Mouse (Mus musculus) hindbrain, embryonic 13.5 days (tissue): ENCODE data around the gene Gm47996. TPM values are rescaled to one million over a fixed set of nuclear protein-coding genes. Genes with fewer than 3 reads are reported as not detected.
"Not testable (repeated sequence)": the region's sequence is repeated elsewhere in the genome, so short reads cannot be mapped to it uniquely, and the experiment has no call there.

Experiments used
- ATAC-seq: fragments of 200-750 bp; cut with Nextera tagmentation; 2 replicates; pipeline ENCODE4 v1.8.0; 2017; ENCODE audit warnings: moderate TSS enrichment; ENCODE audit not compliant: low FRiP score
- H3K27ac ChIP-seq: fragments of 300-500 bp; sonication (generic); 2 replicates; pipeline ENCODE4 v1.5.1; 2015; ENCODE audit warnings: inconsistent platforms, mild to moderate bottlenecking, moderate library complexity
- H3K27me3 ChIP-seq: fragments of 300-500 bp; sonication (generic); 2 replicates; pipeline ENCODE4 v1.6.1; 2015; ENCODE audit warnings: mild to moderate bottlenecking, inconsistent platforms
- H3K36me3 ChIP-seq: fragments of 300-500 bp; sonication (generic); 2 replicates; pipeline ENCODE4 v1.6.1; 2015; ENCODE audit warnings: mild to moderate bottlenecking, inconsistent platforms
- H3K4me1 ChIP-seq: fragments of 300-500 bp; sonication (generic); replicated peaks from 2 replicates; pipeline ENCODE4 v1.6.1; 2015; ENCODE audit warnings: inconsistent platforms
- H3K4me2 ChIP-seq: fragments of 300-500 bp; sonication (generic); 2 replicates; pipeline ENCODE4 v1.6.1; 2015; ENCODE audit warnings: inconsistent platforms, mild to moderate bottlenecking, moderate library complexity
- H3K4me3 ChIP-seq: fragments of 300-500 bp; sonication (generic); 2 replicates; pipeline ENCODE4 v1.5.1; 2015; ENCODE audit warnings: mild to moderate bottlenecking, inconsistent platforms
- H3K9ac ChIP-seq: fragments of 300-500 bp; sonication (generic); 2 replicates; pipeline ENCODE4 v1.6.1; 2015; ENCODE audit warnings: mild to moderate bottlenecking, inconsistent platforms
- H3K9me3 ChIP-seq: fragments of 300-500 bp; sonication (generic); 2 replicates; pipeline ENCODE4 v1.6.1; 2016; ENCODE audit warnings: inconsistent platforms
- WGBS: fragments of 180-500 bp; shearing (Covaris S2); methylation state at CpG from one replicate; pipeline ENCODE4 v1.1.7; 2015; 5-methylcytosine and 5-hydroxymethylcytosine counted together
- polyA plus RNA-seq: library from polyadenylated mRNA; unstranded; fragments of >200 nt; fragmentation: Nextera tagmentation; extraction: Ambion mirVana; gene quantifications from 2 replicates; pipeline ENCODE4 v1.2.1, GENCODE M21; 2015

Gm47996 gene
- polyA plus RNA-seq = not detected in 2 replicates

DNA sequence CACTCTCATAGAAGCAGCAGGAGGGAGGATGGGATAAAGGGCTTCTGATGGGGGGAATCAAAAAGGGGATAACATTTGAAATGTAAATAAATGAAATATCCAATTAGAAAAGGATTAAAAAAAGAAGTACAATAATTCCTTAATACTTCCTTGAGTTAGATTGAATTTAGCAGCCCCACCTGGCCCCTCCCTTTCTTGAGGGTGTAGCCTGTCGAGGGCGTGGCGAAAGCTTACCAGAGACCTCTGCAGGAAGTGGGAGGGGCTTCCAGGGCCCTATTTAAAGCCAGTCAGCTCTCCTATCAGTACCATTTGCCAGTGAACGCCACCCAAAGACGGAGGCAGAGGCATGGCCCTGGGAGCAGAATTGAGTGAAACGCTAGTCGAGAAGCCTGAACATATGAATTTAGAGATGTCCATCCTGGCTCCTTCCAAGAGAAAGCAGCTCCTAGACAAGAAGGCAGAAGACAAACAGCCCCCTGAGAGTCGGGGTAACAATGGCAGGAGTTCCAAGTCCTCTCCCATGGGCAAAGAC lies at the start of gene Gm47996:
Gm47996 (plus strand) TSS at position 308 of the 532 bp plus-strand sequence.
- not testable (repeated sequence) for H3K27me3 ChIP-seq, H3K9me3 ChIP-seq, H3K27ac ChIP-seq, H3K36me3 ChIP-seq, H3K4me1 ChIP-seq, ATAC-seq, H3K4me2 ChIP-seq, H3K4me3 ChIP-seq, H3K9ac ChIP-seq
- 89% methylated on average over 4 of the region's 8 CpGs for WGBS

DNA sequence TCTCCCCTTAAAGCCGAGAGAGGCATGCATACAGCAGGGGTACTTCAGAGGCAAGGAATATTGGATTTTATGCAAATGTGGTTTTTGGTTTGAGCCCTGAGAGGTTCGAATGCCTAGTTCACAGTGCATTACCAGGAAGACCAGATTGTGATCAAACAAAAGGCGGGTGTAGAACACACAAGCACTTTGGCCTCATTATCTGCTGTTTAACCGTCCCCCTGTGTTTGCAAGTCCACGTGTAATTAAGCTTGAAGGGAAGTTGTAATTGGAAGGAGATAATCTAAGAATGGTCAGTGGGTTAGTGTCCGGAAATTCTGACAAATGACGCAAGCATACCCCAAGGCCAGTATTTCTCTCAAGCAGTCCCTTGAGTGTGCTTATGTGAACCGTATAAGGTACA lies 43.9 kb upstream of the Gm47996 start:
- 32% methylated on average over 8 of the region's 8 CpGs for WGBS
- no peaks in the 10 kb centered on the region; the same call in 1 of the 2 replicates for H3K27me3 ChIP-seq
- no peak overlapping the region for H3K4me3 ChIP-seq
- H3K4me2 ChIP-seq = no peak overlapping the region
- H3K9ac ChIP-seq = no peak overlapping the region
- no peak for ATAC-seq
- no peak overlapping the region for H3K27ac ChIP-seq
- no peaks in the 10 kb centered on the region for H3K9me3 ChIP-seq
- H3K4me1 ChIP-seq = peaks cover 15% of the 10 kb centered on the region
- no peaks in the 10 kb centered on the region for H3K36me3 ChIP-seq

DNA sequence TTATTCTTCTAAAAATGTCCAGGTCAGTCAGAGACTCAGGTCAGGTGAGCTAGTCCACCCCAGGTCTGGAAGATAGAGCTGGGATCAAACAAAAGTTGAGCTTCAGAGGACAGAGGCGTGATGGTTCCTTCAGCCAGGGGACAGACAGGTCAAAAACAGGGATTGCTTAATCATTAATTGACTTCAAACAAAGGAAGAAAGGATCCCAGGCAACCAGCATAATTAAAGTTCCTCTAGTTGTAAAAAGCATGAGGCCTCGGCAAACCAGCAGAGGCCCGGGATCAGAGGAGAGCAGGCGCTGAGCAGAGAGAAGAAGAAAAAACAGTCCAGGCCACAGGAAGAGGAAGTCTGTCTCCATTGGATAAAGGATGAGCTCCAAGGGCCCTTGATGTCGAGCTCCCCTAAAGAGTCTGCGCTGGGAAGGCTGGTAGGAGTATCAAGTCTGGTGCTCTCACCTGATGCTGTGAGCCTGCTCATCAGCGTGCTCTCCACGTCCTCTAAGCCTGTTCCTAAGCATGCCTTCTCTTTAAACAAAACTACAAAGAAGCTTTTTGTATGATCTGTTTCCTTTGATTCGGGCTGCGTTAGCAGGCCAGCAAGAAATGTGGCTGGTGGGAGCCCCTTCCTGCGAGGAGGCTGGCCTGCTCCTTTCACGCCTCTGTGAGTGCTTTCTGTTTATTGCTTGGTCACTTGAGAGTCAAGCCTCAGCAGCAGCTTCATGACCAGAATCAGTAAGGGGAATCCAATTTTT lies 42.5 kb upstream of the Gm47996 start:
- Histone ChIP-seq H3K9ac (no peak overlapping the region), H3K4me1 (peaks cover 15% of the 10 kb centered on the region), H3K4me3 (no peak overlapping the region), H3K27ac (0 out of 2 replicates have a peak overlapping the region, but pooled peaks have one; percentile 13), H3K4me2 (no peak overlapping the region), H3K27me3 (no peaks in the 10 kb centered on the region; the same call in 1 of the 2 replicates), H3K36me3 (no peaks in the 10 kb centered on the region), H3K9me3 (no peaks in the 10 kb centered on the region)
- WGBS = 16% methylated on average over 12 of the region's 12 CpGs
- peak; percentile 70 for ATAC-seq

DNA sequence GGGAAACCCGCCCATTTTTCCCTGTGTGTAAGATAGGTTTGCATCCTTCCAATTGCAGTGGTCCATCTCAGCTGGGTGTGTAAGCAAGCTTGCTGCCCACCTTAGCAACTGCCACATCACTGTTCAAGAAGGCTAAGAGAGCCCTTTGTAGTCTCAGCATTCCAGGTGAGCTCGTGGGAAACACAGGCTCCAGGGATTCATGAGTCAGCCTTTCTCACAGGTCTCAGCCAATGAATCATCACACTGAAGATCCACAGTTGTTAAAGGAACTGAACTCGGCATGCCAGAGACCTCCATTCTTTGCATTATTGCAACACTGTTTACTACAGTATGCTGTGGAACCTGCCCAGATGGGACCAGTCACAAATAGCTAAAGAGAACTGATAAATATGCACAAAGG lies 41.3 kb upstream of the Gm47996 start:
- 71% methylated on average over 3 of the region's 3 CpGs for WGBS
- Histone ChIP-seq H3K4me1 (peaks cover 15% of the 10 kb centered on the region), H3K36me3 (no peaks in the 10 kb centered on the region), H3K27me3 (no peaks in the 10 kb centered on the region; the same call in 1 of the 2 replicates), H3K27ac (no peak overlapping the region), H3K9me3 (no peaks in the 10 kb centered on the region), H3K9ac (no peak overlapping the region), H3K4me2 (no peak overlapping the region), H3K4me3 (no peak overlapping the region)
- no peak for ATAC-seq

DNA sequence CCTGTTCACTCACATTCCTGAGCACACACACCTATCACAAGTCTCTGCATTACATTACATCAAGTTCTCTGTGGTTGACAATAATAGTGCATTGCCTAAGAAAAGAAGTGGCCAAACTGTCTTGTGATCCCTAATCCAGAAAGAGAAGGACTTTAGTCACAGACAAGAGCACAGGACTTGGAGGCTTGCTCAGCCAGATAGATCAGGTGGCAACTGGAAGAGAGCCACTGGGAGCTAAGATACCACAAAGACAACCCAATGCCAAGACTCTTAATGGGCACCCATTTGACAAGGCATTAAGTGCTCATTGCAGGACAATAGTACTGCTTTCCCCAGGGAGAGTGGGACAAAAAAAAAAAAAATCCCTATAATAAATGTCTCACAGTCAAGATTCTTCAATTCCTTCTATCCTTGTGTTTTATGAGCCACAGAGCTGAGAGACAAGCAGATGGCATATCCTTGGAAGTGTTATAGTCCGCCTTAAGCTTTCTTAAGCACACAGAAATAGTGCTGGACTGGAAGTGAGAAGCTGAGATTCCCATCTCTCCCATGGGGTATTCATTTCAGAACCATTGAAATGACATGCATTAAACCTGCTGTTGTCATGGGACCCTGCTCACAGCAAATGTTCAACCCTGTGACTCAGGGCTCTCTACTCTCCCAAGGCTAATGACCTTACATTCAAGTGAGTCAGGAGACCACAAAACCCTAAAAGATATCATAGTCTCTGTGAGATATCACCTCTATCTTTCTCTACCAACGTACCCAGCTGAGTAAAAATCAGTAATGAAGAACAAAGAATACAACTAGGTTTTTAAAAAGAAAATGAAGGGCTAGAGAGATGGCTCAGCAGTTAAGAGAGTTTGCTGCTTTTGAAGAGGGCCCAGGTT lies 38.1 kb upstream of the Gm47996 start:
- no peak for ATAC-seq
- H3K9me3 ChIP-seq = no peaks in the 10 kb centered on the region
- no peaks in the 10 kb centered on the region for H3K27me3 ChIP-seq
- H3K4me1 ChIP-seq = peaks cover 12% of the 10 kb centered on the region
- no peak overlapping the region for H3K4me2 ChIP-seq
- no peak overlapping the region for H3K4me3 ChIP-seq
- H3K27ac ChIP-seq = no peak overlapping the region
- no peaks in the 10 kb centered on the region for H3K36me3 ChIP-seq
- WGBS = 83% methylated on average over 2 of the region's 2 CpGs
- no peak overlapping the region for H3K9ac ChIP-seq

DNA sequence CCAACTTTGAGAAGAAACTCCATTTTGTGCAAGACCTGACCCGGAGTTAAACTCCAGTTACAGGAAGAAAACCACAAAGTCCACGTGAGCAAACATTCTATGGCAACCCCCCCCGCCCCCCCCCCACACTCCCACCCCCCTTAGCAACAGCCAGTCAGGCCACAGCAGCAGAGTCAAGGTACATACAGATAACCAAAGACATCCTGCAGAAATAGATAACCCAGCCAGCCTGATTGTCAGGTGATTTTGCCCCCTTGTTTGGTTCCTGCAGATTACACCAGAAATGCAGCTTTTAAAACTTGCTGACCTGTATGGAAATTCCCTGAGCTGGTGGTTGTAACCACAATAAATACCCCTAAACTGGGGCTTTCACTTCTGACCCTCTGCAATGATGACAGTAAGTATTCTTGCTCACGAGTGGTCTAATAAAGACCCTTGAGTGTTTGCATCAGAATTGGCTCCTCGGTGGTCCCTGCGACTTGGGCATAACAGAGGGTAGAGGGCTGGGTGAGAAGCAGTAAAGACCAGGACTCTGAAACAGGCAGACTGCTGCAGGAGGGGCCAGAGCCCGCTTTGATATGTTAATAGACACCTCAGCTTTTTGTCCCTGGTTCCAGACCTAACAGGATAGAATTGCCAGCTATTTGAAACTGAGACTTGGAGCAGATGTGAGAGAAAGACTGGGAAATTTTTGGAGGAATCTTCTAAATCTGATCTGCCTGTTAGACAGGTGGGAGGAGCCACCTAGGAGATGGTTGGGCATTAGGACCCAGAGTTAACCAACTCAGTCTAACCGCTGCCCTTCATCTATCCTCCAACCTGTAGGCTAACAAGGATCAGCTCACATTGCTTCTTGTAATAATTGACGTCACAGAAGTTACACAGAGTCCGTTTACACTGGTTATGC lies 32.6 kb upstream of the Gm47996 start:
- no peak overlapping the region for H3K9ac ChIP-seq
- no peaks in the 10 kb centered on the region for H3K9me3 ChIP-seq
- H3K4me3 ChIP-seq = peak overlapping the region; percentile 15
- WGBS = 2% methylated on average over 9 of the region's 10 CpGs
- 0 out of 2 replicates have a peak overlapping the region, but pooled peaks have one; percentile 24 for H3K27ac ChIP-seq
- H3K4me1 ChIP-seq = peaks cover 14% of the 10 kb centered on the region
- no peaks in the 10 kb centered on the region for H3K36me3 ChIP-seq
- H3K27me3 ChIP-seq = no peaks in the 10 kb centered on the region
- H3K4me2 ChIP-seq = peak overlapping the region; percentile 46
- ATAC-seq = peak; percentile 77

DNA sequence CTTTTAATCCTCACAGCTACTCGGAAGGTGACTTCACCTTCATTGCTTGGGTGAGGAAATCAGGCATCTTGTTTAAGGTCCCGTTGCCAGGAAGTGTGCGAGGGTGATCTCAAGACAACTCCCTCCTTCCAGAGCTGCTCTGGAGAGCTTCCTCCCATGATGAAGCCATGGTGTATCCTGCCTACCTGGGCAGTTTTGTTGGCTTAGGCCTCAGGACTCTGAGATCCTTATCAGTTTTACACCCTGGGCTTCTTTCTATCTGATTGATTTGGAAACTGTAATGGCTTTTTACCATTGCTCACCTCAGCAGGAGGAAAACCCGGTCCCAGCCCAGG lies 32.0 kb upstream of the Gm47996 start:
- 6% methylated on average over 4 of the region's 4 CpGs for WGBS

DNA sequence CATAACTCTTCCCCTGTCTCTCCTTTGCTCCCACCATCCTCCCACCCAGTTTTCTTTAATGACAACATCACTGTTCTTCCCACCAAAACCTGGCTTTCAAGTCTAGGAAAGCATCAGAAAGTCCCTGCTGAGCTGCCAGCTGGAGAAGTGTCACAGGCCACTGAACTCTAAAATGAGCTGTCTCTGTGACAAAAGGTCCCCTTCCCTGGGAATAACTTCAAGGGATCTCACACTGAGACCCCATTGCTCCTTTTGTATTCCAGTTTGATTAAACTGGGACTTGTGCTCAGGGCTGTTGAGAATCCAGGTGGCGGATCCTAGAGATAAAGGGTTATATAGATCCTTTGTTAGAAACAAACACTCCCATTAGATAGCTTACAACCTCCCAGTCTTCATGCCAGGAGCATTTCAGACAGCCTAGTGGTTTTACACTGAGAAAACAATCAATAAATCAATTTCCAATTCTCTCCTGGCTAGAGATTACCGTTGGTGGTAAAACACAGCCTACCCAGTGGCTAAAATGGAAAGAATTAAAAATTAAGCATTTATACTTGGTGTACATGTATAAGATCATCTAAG lies 31.3 kb upstream of the Gm47996 start:
- 19% methylated on average over 2 of the region's 2 CpGs for WGBS
- Histone ChIP-seq H3K36me3 (no peaks in the 10 kb centered on the region), H3K9ac (no peak overlapping the region), H3K27me3 (no peaks in the 10 kb centered on the region), H3K9me3 (no peaks in the 10 kb centered on the region), H3K4me2 (no peak overlapping the region), H3K4me3 (no peak overlapping the region), H3K27ac (0 out of 2 replicates have a peak overlapping the region, but pooled peaks have one; percentile 30), H3K4me1 (peaks cover 14% of the 10 kb centered on the region)
- peak; percentile 52 for ATAC-seq

More for the DNA sequence above, 32.0 kb upstream of the Gm47996 start:
- ATAC-seq = no peak
- no peaks in the 10 kb centered on the region for H3K36me3 ChIP-seq
- no peak overlapping the region for H3K9ac ChIP-seq
- no peaks in the 10 kb centered on the region for H3K27me3 ChIP-seq
- H3K4me2 ChIP-seq = peak overlapping the region; percentile 46
- H3K4me1 ChIP-seq = peaks cover 14% of the 10 kb centered on the region
- peak overlapping the region; percentile 24; the same call in 1 of the 2 replicates for H3K27ac ChIP-seq
- H3K4me3 ChIP-seq = peak overlapping the region; percentile 15
- H3K9me3 ChIP-seq = no peaks in the 10 kb centered on the region

DNA sequence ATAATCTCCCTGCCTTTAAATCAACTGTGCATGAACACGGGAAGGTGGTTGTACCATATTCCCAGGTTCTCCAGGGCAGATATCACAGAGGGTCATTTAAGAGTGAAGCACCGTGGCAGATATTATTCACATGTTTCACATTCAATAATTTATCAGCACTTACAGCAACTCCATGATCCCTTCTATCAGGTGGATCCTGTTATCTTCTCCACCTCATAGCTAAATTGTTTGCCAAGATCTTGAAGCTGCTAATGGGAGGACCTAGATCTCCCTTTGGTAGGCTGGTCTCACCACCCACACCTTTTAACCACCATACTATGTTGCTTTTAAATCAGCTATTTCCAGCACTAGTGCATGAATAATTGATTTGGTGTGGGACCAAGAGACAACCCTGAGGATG lies 29.8 kb upstream of the Gm47996 start:
- Histone ChIP-seq H3K27me3 (no peaks in the 10 kb centered on the region), H3K36me3 (no peaks in the 10 kb centered on the region), H3K9me3 (no peaks in the 10 kb centered on the region), H3K4me3 (no peak overlapping the region), H3K4me1 (peaks cover 14% of the 10 kb centered on the region), H3K9ac (no peak overlapping the region), H3K4me2 (no peak overlapping the region), H3K27ac (no peak overlapping the region)
- 82% methylated on average over 2 of the region's 2 CpGs for WGBS
- no peak for ATAC-seq

DNA sequence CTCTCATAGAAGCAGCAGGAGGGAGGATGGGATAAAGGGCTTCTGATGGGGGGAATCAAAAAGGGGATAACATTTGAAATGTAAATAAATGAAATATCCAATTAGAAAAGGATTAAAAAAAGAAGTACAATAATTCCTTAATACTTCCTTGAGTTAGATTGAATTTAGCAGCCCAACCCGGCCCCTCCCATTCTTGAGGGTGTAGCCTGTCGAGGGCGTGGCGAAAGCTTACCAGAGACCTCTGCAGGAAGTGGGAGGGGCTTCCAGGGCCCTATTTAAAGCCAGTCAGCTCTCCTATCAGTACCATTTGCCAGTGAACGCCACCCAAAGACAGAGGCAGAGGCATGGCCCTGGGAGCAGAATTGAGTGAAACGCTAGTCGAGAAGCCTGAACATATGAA lies 27.7 kb upstream of the Gm47996 start, which contains the start of gene Gm47985:
Gm47985 (plus strand) TSS at position 272 of the 400 bp plus-strand sequence.
- ATAC-seq, H3K36me3 ChIP-seq, H3K4me3 ChIP-seq, H3K4me2 ChIP-seq, H3K27ac ChIP-seq, H3K9me3 ChIP-seq, H3K9ac ChIP-seq, H3K27me3 ChIP-seq: not testable (repeated sequence)
- WGBS = 100% methylated on average over 1 of the region's 7 CpGs
- H3K4me1 ChIP-seq = peaks cover 12% of the 10 kb centered on the region

DNA sequence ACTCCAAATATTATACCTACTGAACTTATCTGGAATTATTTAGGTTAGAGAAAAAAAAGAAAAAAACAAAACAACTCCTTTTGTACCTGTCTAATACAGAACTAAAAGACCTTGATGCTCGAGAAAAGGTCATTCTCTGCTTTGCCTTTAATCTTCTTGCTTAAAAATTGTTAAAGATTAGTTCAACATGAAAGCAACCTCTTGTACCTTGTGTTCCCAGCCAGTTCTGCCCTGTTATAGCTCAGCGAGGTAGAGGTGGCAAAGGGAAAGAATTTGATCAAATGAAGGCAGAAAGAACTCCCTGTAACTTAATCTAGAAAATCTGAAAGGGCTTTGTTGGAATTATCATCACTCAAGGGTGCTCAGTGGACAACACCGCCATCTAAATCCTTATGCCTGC lies 23.7 kb upstream of the Gm47996 start:
- not testable (repeated sequence) for H3K27ac ChIP-seq, H3K4me3 ChIP-seq, H3K4me2 ChIP-seq, H3K4me1 ChIP-seq, H3K36me3 ChIP-seq, H3K27me3 ChIP-seq, H3K9me3 ChIP-seq, ATAC-seq, H3K9ac ChIP-seq
- WGBS = 83% methylated on average over 3 of the region's 3 CpGs
